Mouse (Mus musculus): ENCODE results near the gene Rnf224. TPM values are rescaled to one million over a fixed set of nuclear protein-coding genes. Genes with fewer than 3 reads are reported as not detected.

Gene Rnf224
- not detected in 2 replicates for polyA plus RNA-seq (2014; fragmentation: Nextera tagmentation; extraction: Ambion mirVana)

GRCm38 (mm10) chr2:25236614-25237013, at the start of gene Rnf224:
Gene Rnf224, minus strand, starts transcription at chr2:25236787.
- DNase-seq (ENCODE audit: low spot score, missing footprints) (peak; percentile 67), ATAC-seq (ENCODE audit: low FRiP score) (no peak)
- WGBS = 40% methylated on average over 8 of the region's 8 CpGs
- peaks cover 9% of the 10 kb centered on the region for H3K4me1 ChIP-seq (ENCODE audit: control insufficient read depth, insufficient read depth, low read length)
- no peaks in the 10 kb centered on the region for H3K36me3 ChIP-seq (ENCODE audit: control insufficient read depth, insufficient read depth, low read length)
- no peaks in the 10 kb centered on the region for H3K9me3 ChIP-seq (ENCODE audit: control insufficient read depth, low read length)
- peaks cover 4% of the 10 kb centered on the region for H3K27me3 ChIP-seq (ENCODE audit: control insufficient read depth, insufficient read depth, low read length)
- H3K4me3 ChIP-seq (ENCODE audit: low read depth, low read length) = no peak within 1 kb of the TSS
- no peak within 1 kb of the TSS for H3K27ac ChIP-seq (ENCODE audit: low read depth, low read length)
- no peak within 1 kb of the TSS for H3K9ac ChIP-seq (ENCODE audit: low read length)
- no peak within 1 kb of the TSS for H3K4me2 ChIP-seq

- ATAC-seq (ENCODE audit: low FRiP score) = no peak
- Histone ChIP-seq H3K27ac (ENCODE audit: low read depth, low read length) (no peak overlapping the region), H3K4me1 (ENCODE audit: control insufficient read depth, insufficient read depth, low read length) (no peaks in the 10 kb centered on the region), H3K27me3 (ENCODE audit: control insufficient read depth, insufficient read depth, low read length) (peaks cover 35% of the 10 kb centered on the region), H3K9ac (ENCODE audit: low read length) (no peak overlapping the region), H3K4me2 (no peak overlapping the region), H3K4me3 (ENCODE audit: low read depth, low read length) (no peak overlapping the region), H3K36me3 (ENCODE audit: control insufficient read depth, insufficient read depth, low read length) (peaks cover 27% of the 10 kb centered on the region), H3K9me3 (ENCODE audit: control insufficient read depth, low read length) (no peaks in the 10 kb centered on the region)
- no peak for DNase-seq (ENCODE audit: low spot score, missing footprints)
- WGBS = 81% methylated on average over 1 of the region's 1 CpGs
These were observed 49.7 kb upstream of the Rnf224 start for GRCm38 (mm10) chr2:25286314-25286713.

DNA sequence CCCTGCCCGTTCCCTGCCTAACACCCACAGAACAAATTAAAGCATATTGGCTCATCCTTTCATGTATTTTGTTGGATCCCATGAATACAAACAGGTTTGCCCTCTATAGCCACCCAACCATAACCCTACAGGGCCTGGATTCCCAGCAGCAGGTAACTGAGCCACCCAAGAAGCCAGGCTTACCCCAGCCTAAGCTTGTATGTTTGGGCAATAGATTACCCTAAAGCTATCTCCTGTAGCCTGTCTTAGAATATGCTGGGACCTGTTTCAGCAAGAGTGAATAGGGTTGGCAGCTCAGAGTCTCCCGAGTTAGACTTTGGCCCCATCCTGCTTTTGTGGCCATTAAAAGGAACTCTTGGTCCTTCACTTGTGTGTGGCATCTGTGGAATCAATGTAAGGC, 49.0 kb upstream of the Rnf224 start:
- Histone ChIP-seq H3K4me2 (no peak overlapping the region), H3K27ac (ENCODE audit: low read depth, low read length) (no peak overlapping the region), H3K9me3 (ENCODE audit: control insufficient read depth, low read length) (no peaks in the 10 kb centered on the region), H3K4me3 (ENCODE audit: low read depth, low read length) (no peak overlapping the region), H3K9ac (ENCODE audit: low read length) (no peak overlapping the region), H3K4me1 (ENCODE audit: control insufficient read depth, insufficient read depth, low read length) (no peaks in the 10 kb centered on the region), H3K36me3 (ENCODE audit: control insufficient read depth, insufficient read depth, low read length) (peaks cover 32% of the 10 kb centered on the region), H3K27me3 (ENCODE audit: control insufficient read depth, insufficient read depth, low read length) (peaks cover 28% of the 10 kb centered on the region)
- ATAC-seq (ENCODE audit: low FRiP score) (no peak), DNase-seq (ENCODE audit: low spot score, missing footprints) (no peak)
- 89% methylated on average over 2 of the region's 2 CpGs for WGBS

DNA sequence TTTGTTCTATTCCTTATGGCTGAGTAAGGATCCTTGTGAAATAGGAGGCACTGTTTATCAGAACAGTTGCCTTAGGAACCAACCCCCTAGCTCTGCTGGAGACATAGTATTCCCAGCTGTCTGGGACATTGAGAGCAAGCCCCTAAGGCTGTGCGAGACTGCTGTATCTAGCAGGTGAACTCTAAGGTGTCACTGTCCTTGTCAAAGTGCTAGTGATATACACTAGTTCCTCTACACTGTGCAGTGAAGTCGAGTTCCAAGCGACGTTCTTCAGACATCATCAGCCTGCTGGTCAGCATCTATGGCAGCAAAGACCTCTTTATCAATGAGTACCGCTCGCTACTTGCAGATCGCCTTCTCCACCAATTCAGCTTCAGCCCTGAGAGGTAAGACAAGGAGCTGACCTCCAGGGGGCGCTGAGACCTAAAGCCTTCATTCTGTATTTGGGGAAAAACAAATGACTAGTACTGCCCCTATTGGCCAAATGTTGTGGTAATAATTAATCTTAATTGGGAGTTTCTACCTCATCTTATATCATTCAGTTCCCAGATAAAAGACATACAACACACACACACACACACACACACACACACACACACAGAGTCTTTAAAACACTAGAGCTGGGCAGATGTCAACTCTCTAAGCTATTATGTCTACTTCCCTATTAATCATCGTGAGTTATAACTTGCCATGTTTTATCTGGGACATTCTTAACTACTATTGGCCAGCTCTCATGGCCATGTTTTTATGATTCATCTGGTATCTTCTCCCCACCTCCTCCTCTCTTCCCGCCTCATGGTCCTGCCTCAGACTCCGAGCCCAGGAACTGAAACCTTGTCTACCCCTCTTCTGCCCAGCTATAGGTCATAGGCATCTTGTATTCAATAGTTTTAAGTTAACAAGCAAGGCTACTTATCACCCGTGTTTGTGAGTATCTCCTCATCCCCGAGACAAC, 42.6 kb upstream of the Rnf224 start:
- H3K4me1 ChIP-seq (ENCODE audit: control insufficient read depth, insufficient read depth, low read length) = no peaks in the 10 kb centered on the region
- H3K4me3 ChIP-seq (ENCODE audit: low read depth, low read length) = no peak overlapping the region
- ATAC-seq (ENCODE audit: low FRiP score) (no peak), DNase-seq (ENCODE audit: low spot score, missing footprints) (peak; percentile 96)
- no peaks in the 10 kb centered on the region for H3K27me3 ChIP-seq (ENCODE audit: control insufficient read depth, insufficient read depth, low read length)
- WGBS = 61% methylated on average over 13 of the region's 13 CpGs
- H3K9me3 ChIP-seq (ENCODE audit: control insufficient read depth, low read length) = no peaks in the 10 kb centered on the region
- H3K4me2 ChIP-seq = no peak overlapping the region
- peaks cover 40% of the 10 kb centered on the region for H3K36me3 ChIP-seq (ENCODE audit: control insufficient read depth, insufficient read depth, low read length)
- no peak overlapping the region for H3K27ac ChIP-seq (ENCODE audit: low read depth, low read length)
- no peak overlapping the region for H3K9ac ChIP-seq (ENCODE audit: low read length)

GRCm38 (mm10) chr2:25273010-25273409, 36.4 kb upstream of the Rnf224 start:
- WGBS = 40% methylated on average over 16 of the region's 16 CpGs
- no peaks in the 10 kb centered on the region for H3K27me3 ChIP-seq (ENCODE audit: control insufficient read depth, insufficient read depth, low read length)
- peaks cover 16% of the 10 kb centered on the region for H3K36me3 ChIP-seq (ENCODE audit: control insufficient read depth, insufficient read depth, low read length)

DNA sequence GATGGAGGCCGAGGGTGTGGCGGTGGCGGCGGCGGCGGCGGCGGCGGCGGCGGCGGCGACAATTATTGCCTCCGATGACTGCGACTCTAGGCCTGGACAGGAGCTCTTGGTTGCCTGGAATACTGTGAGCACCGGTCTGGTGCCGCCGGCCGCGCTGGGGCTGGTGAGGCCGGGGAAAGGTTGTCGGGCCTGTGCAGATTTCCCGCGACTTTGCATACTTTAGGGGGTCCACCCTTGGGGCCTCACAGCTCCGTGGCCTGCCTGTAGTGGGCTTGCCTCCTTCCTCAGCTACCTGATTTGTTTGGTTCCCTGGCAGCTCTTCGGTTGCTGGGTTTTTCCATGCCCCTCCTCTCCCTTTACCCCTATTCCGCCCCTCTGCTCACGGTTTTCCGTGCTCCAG, 35.9 kb upstream of the Rnf224 start:
- peak overlapping the region; percentile 83 for H3K4me3 ChIP-seq (ENCODE audit: low read depth, low read length)
- H3K27me3 ChIP-seq (ENCODE audit: control insufficient read depth, insufficient read depth, low read length) = no peaks in the 10 kb centered on the region
- H3K4me2 ChIP-seq = peak overlapping the region; percentile 70
- DNase-seq (ENCODE audit: low spot score, missing footprints) (no peak), ATAC-seq (ENCODE audit: low FRiP score) (peak; percentile 71)
- WGBS = under 1% methylated on average over 26 of the region's 29 CpGs
- peaks cover 14% of the 10 kb centered on the region for H3K36me3 ChIP-seq (ENCODE audit: control insufficient read depth, insufficient read depth, low read length)
- H3K4me1 ChIP-seq (ENCODE audit: control insufficient read depth, insufficient read depth, low read length) = peaks cover 20% of the 10 kb centered on the region
- H3K9ac ChIP-seq (ENCODE audit: low read length) = peak overlapping the region; percentile 91
- H3K9me3 ChIP-seq (ENCODE audit: control insufficient read depth, low read length) = no peaks in the 10 kb centered on the region
- no peak overlapping the region for H3K27ac ChIP-seq (ENCODE audit: low read depth, low read length)

More at GRCm38 (mm10) chr2:25273010-25273409, 36.4 kb upstream of the Rnf224 start:
- H3K27ac ChIP-seq (ENCODE audit: low read depth, low read length) = no peak overlapping the region
- peak overlapping the region; percentile 91 for H3K9ac ChIP-seq (ENCODE audit: low read length)
- ATAC-seq (ENCODE audit: low FRiP score) (no peak), DNase-seq (ENCODE audit: low spot score, missing footprints) (peak; percentile 86)
- H3K4me3 ChIP-seq (ENCODE audit: low read depth, low read length) = peak overlapping the region; percentile 83
- no peaks in the 10 kb centered on the region for H3K9me3 ChIP-seq (ENCODE audit: control insufficient read depth, low read length)
- peaks cover 20% of the 10 kb centered on the region for H3K4me1 ChIP-seq (ENCODE audit: control insufficient read depth, insufficient read depth, low read length)
- H3K4me2 ChIP-seq = peak overlapping the region; percentile 70

DNA sequence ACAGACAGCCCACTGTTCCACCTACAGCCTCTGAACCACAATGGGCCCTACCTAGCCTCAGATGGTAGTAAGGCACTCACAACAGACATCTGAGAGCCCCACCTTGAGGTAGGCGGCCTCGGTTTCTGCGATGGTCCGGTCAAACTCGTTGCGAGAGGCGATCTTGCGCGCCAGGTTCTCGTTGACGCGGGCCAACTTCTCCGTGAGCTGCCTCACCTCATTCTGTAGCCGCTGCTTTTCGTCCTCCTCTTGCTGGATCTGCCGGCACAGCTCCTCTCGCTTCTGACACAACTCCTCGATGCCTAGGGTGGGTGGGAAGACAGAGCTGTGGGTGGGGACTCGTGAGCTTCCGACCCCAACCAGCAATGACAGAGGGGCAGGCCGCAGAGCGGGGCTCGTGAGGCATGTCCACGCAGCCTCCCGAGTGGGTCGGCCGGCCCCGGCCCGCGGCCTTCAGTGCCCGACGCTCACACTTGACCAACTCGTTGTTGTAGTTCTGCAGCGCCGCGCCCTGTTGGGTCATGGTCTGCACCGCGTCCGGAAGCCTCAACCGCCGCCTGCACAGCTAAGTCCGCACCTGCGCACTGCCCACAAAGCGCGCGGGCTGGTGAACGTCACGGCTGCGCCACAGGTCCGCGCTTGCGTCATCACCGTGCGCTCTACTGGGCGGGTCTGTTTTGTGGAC, 35.4 kb upstream of the Rnf224 start, which contains the start of the genes Ssna1 and Anapc2:
TSS of gene Ssna1 (minus strand) at position 612 of the 685 bp plus-strand sequence.
TSS of gene Anapc2 (plus strand) at position 652 of the 685 bp plus-strand sequence.
- Histone ChIP-seq H3K27me3 (ENCODE audit: control insufficient read depth, insufficient read depth, low read length) (no peaks in the 10 kb centered on the region), H3K36me3 (ENCODE audit: control insufficient read depth, insufficient read depth, low read length) (peaks cover 14% of the 10 kb centered on the region), H3K4me1 (ENCODE audit: control insufficient read depth, insufficient read depth, low read length) (peaks cover 20% of the 10 kb centered on the region), H3K27ac (ENCODE audit: low read depth, low read length) (peak within 1 kb of the TSS; percentile 59; the same call in 1 of the 2 replicates), H3K4me2 (peak within 1 kb of the TSS; percentile 97), H3K9ac (ENCODE audit: low read length) (peak within 1 kb of the TSS; percentile 91), H3K9me3 (ENCODE audit: control insufficient read depth, low read length) (no peaks in the 10 kb centered on the region), H3K4me3 (ENCODE audit: low read depth, low read length) (peak within 1 kb of the TSS; percentile 83)
- ATAC-seq (ENCODE audit: low FRiP score) (peak; percentile 97), DNase-seq (ENCODE audit: low spot score, missing footprints) (peak; percentile 100)
- WGBS = under 1% methylated on average over 55 of the region's 55 CpGs

- Histone ChIP-seq H3K36me3 (ENCODE audit: control insufficient read depth, insufficient read depth, low read length) (peaks cover 2% of the 10 kb centered on the region; the same call in 1 of the 2 replicates), H3K9me3 (ENCODE audit: control insufficient read depth, low read length) (no peaks in the 10 kb centered on the region), H3K4me2 (no peak overlapping the region), H3K27ac (ENCODE audit: low read depth, low read length) (no peak overlapping the region), H3K4me1 (ENCODE audit: control insufficient read depth, insufficient read depth, low read length) (peaks cover 24% of the 10 kb centered on the region), H3K9ac (ENCODE audit: low read length) (no peak overlapping the region), H3K4me3 (ENCODE audit: low read depth, low read length) (no peak overlapping the region), H3K27me3 (ENCODE audit: control insufficient read depth, insufficient read depth, low read length) (peaks cover 19% of the 10 kb centered on the region)
- ATAC-seq (ENCODE audit: low FRiP score) (no peak), DNase-seq (ENCODE audit: low spot score, missing footprints) (peak; percentile 17)
- 75% methylated on average over 4 of the region's 4 CpGs for WGBS
These were observed 31.2 kb upstream of the Rnf224 start for GRCm38 (mm10) chr2:25267746-25268309.

All from midbrain, embryonic 11.5 days (tissue).